Mouse (Mus musculus): Measurements from ENCODE around the gene Klhl12. TPM values are rescaled to one million over a fixed set of nuclear protein-coding genes. Genes with fewer than 3 reads are reported as not detected.

The Klhl12 gene
- polyA plus RNA-seq, 1 experiment, result 24.1 TPM

DNA sequence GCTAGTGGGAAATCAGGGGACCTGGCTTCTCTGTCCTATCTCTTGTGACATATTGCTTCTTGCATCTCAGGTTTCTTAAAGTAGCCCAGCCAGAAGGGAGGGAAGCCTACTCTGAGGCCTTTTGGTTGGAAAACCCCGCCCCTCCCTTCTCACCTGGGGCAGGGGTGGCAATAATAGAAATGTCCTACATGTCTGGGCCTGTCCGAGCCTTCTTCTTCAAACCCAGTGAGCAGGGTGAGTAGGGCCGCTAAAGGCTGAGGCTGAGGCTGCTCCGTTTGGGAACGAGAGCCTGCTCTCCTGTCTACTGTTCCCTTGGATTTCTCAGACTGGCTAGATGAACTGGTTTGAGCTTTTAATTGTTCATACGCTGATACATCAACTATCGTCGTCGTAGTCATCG is 85.3 kb downstream of the Klhl12 start:
- Histone ChIP-seq H3K4me3 (replicated peaks; ENCODE audit: control insufficient read depth, low read depth, low read length) (no peak overlapping the region), H3K27ac (ENCODE audit: control insufficient read depth, insufficient read depth, low read depth, low read length, poor library complexity) (no peak overlapping the region), H3K4me1 (ENCODE audit: control insufficient read depth, insufficient read depth, low read length) (peaks cover 1% of the 10 kb centered on the region; the same call in 1 of the 2 replicates)
- 90% methylated on average over 10 of the region's 10 CpGs for WGBS
- TF ChIP-seq CTCF (IDR thresholded peaks at IDR 0.05; ENCODE audit: control insufficient read depth, insufficient read depth, low read length) (no peak), POLR2A (IDR thresholded peaks at IDR 0.05; ENCODE audit: borderline replicate concordance, control insufficient read depth, low read depth, low read length) (no peak)

Other genes with a start within 250 kb of the Klhl12 start
- gene Adora1, start 220.1 kb upstream of the Klhl12 start, polyA plus RNA-seq (2011; ENCODE audit: insufficient read depth, insufficient read length, low replicate concordance, missing spikeins), result not detected in 2 replicates
- gene Myog, start 165.5 kb upstream of the Klhl12 start, polyA plus RNA-seq (2011; ENCODE audit: insufficient read depth, insufficient read length, low replicate concordance, missing spikeins), result not detected in 2 replicates
- 3.3 and 9.3 TPM in 2 replicates for gene Ppfia4, start 122.6 kb upstream of the Klhl12 start, polyA plus RNA-seq (2011; ENCODE audit: insufficient read depth, insufficient read length, low replicate concordance, missing spikeins)
- 33.0 and 45.7 TPM in 2 replicates for gene Tmem183a, start 93.6 kb upstream of the Klhl12 start, polyA plus RNA-seq (2011; ENCODE audit: insufficient read depth, insufficient read length, low replicate concordance, missing spikeins)
- not detected in 2 replicates for gene 4933406M09Rik, start 69.6 kb upstream of the Klhl12 start, polyA plus RNA-seq (2011; ENCODE audit: insufficient read depth, insufficient read length, low replicate concordance, missing spikeins)
- gene Cyb5r1, start 50.0 kb upstream of the Klhl12 start, polyA plus RNA-seq (2011; ENCODE audit: insufficient read depth, insufficient read length, low replicate concordance, missing spikeins), result 17.6 and 40.8 TPM in 2 replicates
- gene Adipor1, start 40.2 kb upstream of the Klhl12 start, polyA plus RNA-seq (2011; ENCODE audit: insufficient read depth, insufficient read length, low replicate concordance, missing spikeins), result 98.9 and 107 TPM in 2 replicates
- 10.0 and 10.9 TPM in 2 replicates for gene Rabif, start 39.1 kb downstream of the Klhl12 start, polyA plus RNA-seq (2011; ENCODE audit: insufficient read depth, insufficient read length, low replicate concordance, missing spikeins)
- not detected in 2 replicates for gene Mgat4e, start 94.2 kb downstream of the Klhl12 start, polyA plus RNA-seq (2011; ENCODE audit: insufficient read depth, insufficient read length, low replicate concordance, missing spikeins)
- gene Kdm5b, start 104.6 kb downstream of the Klhl12 start, polyA plus RNA-seq (2011; ENCODE audit: insufficient read depth, insufficient read length, low replicate concordance, missing spikeins), result 7.2 and 20.4 TPM in 2 replicates
- not detected in 2 replicates for gene Syt2, start 191.1 kb downstream of the Klhl12 start, polyA plus RNA-seq (2011; ENCODE audit: insufficient read depth, insufficient read length, low replicate concordance, missing spikeins)